Mouse (Mus musculus) B cell, adult 2 months (primary cell): ENCODE results near the gene Vps4a.
A peak's percentile ranks its signal among the peaks of the same experiment; 100 is the strongest.

ENCODE experiments used
- DNase-seq, 2 experiments: peaks; one replicate each; pipeline ENCODE4 v3.0.0; 2022

The Vps4a gene

DNA sequence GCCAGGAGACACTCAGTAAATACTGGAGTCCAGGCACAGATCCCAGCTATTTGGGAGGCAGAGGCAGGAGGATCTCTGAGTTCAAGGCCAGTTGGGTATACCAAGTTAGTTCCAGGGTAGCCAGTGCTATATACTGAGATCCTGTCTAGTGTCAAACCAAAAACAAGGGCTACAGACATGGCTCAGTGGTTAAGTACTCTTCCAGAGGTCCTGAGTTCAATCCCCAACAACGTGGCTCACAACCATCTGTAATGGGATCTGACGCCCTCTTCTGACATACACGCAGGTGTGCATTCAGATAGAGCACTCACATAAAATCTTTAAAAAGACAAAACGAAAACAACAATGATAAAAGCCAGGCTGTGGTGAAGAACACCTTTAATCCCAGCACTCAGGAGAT, 18.5 kb downstream of the Vps4a start:
- DNase-seq, result no peak

DNA sequence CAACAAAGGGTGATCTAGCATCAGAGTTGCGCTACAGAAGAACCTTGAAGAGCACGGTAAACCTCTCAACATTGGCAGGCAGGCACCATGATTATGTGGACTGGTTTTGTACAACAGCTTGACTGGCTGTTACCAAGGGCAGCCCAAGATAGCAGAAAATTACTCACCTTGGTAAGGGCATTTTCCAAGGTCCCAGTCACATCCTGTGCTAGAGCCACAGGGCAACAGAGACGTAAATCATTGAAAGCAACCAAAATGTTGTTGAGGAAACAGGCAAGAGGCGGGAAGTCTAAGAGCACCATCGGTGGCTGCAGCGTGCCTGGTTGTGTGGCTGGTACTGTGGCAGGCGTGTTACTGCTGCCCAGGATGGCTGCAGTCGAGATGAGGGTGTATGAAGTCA, 21.0 kb downstream of the Vps4a start:
- DNase-seq, result no peak

DNA sequence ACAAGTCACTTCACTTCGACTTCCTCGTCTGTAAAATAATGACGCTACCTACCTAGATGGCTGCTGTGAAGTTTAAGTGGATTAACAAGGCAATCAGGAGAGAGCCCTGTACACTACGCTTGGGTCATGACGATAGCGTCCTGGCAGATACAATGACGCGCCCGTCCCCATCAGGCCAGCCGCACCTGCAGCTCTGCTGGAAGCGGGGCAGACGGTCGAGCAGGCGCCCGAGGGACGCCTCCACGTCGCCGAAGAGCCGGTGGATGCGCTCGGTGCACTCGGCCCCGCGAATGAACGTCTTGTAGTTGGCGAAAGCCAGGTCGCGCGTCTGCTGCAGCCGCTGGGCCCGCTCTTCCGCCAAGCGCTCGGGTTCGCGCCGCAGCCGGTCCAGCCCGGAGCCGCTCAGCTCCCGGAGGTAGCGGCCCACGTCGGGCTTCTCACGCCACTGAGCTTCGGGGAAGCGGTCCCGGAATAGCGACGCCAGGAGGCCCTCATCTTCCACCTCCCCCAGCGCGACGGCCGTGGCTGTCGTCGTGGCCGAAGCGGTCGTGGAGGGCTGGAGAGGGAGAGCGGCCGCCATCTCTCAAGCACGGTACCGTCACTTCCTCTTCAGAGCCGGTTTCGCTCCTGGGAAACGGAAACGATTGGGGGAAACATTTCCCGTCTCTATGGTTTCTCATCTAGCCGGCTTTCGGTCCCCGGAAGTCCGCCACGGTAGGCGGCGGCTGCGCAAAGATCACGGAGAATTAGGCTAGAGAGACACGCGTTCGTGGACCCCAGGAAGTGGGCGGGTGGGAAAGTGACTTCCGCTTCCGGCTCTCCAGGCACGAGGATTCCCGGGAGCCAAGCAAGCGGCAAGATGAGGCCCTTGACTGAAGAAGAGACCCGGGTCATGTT, 25.3 kb downstream of the Vps4a start, which contains the start of the genes Cog8 and Nip7:
Cog8 (minus strand) TSS at position 614 of the 897 bp plus-strand sequence.
Nip7 (plus strand) TSS at position 802 of the 897 bp plus-strand sequence.
- DNase-seq, result peak; percentile 94

DNA sequence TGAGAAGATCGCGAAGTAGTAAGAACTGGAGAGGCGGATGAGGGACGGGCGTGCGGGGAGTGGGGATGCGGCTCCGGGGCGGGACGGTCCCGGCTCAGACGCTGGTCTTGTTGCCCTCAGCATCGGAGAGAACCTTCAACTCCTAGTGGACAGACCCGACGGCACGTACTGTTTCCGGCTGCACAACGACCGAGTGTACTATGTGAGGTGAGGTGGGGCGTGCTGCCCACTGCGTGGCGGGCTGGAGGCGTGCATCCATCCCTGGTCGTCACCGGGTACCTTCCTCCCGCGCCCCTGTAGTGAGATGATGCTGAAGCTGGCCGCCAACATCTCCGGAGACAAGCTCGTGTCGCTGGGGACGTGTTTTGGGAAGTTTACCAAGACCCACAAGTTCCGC, 25.9 kb downstream of the Vps4a start:
- DNase-seq, result no peak

DNA sequence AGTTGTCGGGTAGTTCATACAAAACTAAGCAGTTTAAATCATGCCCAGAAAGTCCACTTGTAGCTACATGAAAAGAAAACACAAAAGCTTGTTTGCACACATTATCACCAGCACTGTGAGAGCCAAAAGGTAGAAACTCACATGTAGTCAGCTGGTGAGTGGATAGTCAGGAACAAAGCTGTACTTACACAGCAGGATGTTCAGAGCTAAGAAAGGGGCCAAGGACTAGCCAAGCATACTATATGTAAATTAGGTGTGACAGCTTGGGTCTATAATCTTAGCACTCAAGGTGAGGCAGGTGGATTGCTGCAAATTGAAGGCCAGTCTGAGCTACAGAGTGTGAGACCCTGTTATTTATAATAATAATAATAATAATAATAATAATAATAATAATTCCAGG, 31.6 kb downstream of the Vps4a start:
- peak; percentile 12 to 20 for DNase-seq

DNA sequence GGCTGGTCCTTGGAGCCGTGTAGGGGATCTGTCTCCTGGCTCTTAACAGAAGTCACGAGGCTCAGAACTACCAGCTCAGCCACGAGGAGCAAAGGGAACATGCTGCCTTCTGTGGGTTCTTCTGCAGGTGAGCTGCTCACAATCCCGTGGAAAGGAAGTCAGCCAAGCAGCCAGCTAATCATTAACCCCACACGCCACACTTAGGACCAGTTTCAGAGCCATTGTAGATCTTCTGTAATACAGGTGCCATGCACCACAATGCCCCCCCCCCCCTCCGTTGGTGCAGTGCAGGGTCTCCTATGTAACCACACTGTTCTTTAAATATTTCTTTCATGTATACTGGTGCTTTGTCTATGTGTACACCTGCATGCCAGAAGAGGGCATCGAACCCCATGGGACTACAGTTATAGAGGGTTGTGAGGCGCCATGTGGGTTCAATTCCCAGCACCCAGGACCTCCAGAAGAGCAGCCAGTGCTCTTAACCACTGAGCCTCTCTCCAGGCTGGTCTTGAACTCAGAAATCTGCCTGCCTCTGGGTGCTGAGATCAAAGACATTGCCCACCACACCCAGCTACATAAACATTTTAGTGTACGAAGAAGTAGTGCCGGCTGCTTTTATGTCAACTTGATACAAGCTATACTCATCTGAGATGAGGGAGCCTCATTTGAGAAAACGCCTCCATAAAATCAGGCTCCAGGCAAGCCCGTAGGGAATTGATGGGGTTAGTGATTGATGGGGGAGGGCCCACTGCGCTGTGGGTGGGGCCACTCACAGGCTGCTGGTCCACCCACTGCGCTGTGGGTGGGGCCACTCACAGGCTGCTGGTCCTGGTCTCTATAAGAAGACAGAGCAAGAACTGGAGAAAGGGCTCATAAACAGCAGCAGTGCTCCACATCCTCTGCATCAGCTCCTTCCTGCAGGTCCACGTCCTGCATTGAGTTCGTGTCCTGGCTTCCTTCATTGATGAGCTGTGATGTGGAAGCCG, 34.8 kb downstream of the Vps4a start, which contains the start of gene Tmed6:
Tmed6 (minus strand) TSS at position 134 of the 986 bp plus-strand sequence.
- peak; percentile 67 for DNase-seq

DNA sequence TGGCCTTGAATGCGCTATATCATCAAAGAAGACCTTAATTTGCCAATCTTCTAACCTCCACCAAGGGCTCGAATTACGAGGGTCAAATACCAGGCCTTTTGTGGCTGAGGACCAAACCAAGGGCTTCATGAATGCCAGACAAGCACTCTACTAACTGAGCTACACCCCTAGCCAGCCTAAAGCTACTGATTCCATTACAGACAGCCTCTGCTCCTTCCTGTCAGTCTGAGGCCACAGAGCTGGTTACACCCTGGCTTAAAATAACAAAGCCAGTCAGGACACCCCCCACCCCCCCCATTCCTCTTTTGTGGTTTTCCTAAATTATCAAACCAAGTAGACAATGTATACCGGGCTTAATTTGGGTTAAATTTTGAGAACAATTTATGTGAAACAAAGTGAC, 42.7 kb downstream of the Vps4a start:
- DNase-seq, result no peak

DNA sequence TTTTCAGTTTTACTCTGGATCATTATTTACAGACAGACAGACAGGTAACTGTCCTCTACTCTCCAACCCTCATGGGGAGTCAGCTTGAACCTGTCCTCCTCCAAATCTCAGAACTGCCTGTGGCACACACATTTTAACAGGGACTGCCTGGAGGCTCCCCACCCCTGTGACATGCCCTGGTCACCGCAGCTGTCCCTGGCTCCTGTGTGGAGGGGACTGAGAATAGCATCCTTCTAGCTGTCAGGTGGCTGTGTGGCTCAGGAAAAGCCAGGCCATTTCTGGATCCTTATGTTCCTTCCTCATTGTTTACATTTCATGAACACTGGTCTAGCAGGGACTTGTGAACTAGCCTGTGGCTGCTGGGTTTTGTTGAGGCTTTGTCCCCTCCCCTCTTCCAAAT, 43.1 kb downstream of the Vps4a start:
- no peak for DNase-seq

DNA sequence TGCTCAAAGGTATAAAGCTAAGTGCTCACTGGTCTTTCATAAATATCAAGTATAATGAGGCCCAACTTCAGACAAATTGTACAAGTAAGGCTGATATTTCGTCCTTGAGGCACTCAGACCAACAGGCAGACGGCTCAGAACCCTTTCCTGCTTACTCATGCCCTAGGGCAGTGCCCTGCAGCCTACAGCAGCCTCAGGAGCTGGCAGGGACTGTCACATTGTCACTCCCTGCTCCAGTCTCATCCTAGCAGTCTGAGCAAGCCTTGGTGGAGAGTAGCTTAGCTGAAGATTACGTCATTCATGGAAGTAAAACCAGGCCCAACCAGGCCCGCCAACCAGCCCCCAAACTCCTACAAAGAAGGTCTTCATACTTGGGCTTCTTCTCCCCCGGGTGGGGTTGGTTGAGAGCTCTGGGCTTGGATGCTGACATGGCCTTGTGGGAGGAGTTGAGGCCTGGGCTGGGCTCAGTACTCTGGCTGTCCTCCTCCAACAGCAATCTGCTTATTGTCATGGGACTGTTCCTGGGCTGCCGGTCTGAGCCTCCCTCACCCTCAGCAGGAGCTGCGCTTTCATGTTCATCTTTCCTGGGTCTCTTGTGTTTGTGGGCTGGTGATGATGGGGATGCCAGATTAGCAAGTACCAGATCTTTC, 45.3 kb downstream of the Vps4a start:
- DNase-seq, result no peak

DNA sequence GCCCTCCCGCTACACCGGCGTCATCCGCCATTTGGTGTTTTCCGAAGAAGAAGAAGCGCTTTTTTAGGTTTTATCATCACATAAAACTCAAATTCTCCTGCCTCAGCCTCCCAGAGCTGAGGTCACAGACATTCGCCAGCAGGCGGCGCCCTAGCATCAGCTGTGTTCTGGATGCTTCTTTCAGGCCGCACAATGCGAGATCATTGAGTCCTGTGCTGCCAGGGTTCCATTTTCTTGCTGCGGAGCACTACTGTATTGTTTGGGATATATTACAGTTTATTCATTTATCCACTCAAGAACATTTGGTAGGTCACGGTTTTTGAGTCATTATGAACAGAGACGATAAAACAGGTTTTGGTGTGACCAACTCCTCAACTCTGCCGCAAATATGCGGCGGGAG, 54.3 kb downstream of the Vps4a start:
- DNase-seq, result peak; percentile 64

DNA sequence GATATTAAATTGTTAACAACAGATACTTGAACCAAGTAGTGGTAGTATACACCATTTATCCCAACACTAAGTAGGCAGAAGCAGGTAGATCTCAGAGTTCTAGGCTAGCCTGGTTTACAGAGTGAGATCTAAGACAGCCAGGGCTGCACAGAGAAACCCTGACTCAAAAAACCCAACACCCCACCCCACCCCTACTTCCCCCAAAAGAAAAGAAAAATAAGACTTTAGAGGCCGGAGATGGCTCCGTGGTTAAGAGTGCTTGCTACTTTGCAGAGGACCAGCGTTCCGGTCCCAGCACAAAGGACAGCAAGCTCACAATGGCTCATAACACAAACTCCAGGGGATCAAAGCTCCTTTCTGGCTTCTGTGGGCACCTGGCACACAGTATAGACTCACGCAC, 55.0 kb downstream of the Vps4a start:
- no peak for DNase-seq

DNA sequence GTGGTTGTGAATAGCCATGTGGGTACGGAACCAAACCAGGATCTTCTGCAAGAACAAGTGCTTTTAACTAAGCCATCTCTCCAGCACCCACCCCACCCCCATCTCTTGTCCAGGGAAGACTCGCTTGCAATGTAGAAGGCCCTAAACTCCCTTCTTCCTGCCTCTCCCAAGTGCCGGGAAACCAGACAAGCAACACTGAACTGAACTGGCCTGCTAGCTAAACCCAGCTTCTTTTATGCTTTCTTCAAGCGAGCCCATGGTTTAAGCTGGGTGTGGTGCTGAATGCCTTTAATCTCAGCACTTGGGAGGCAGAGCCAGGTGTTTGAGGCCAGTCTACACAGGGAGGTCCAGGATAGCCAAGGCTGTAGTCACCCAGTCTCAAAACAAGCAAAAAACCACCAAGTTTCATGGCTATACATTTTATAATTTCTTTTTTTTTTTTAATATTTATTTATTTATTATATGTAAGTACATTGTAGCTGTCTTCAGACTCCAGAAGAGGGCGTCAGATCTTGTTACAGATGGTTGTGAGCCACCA, 57.6 kb downstream of the Vps4a start:
- DNase-seq, result no peak

DNA sequence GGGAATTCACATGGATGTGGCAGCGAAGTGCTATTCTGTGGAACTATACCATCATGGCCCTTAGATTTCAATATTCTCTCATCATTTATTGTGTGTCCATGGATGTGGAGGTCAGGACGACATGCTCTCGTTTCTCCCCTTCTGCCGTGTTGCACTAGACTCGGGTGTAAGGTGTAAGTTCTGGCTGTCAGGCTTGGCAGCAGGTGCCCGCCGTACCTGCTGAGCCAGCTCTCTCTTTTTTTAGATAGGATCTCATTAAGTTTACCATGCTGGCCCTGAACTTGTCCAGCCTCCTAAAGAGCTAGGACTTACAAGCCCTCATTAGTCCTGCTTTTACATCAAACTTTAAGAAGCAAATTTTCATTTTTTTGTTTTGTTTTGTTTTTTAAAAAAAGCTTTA, 59.5 kb downstream of the Vps4a start:
- no peak for DNase-seq
